Mouse (Mus musculus) testis, adult 2 months (tissue): ENCODE measurements around the gene Olfr348. TPM values are rescaled to one million over a fixed set of nuclear protein-coding genes. Genes with fewer than 3 reads are reported as not detected.

Experiments used
- H3K27ac ChIP-seq: fragments of 200-500 bp; 2 replicates; pipeline ENCODE4 v1.5.1; 2012; ENCODE audit warnings: low read depth, low read length; ENCODE audit not compliant: control insufficient read depth, insufficient read depth
- H3K27me3 ChIP-seq: fragments of 200-500 bp; 2 replicates; pipeline ENCODE4 v1.6.1; 2012; ENCODE audit warnings: mild to moderate bottlenecking, low read length, moderate library complexity; ENCODE audit not compliant: control insufficient read depth, insufficient read depth
- H3K36me3 ChIP-seq: fragments of 200-500 bp; 2 replicates; pipeline ENCODE4 v1.6.1; 2012; ENCODE audit warnings: mild to moderate bottlenecking, low read length; ENCODE audit not compliant: control insufficient read depth, insufficient read depth
- H3K4me1 ChIP-seq: fragments of 200-500 bp; 2 replicates; pipeline ENCODE4 v1.6.1; 2012; ENCODE audit warnings: low read length; ENCODE audit not compliant: control insufficient read depth, insufficient read depth
- H3K4me3 ChIP-seq: fragments of 200-500 bp; 2 replicates; pipeline ENCODE4 v1.5.1; 2012; ENCODE audit warnings: low read depth, mild to moderate bottlenecking, low read length, moderate library complexity, mixed read lengths; ENCODE audit not compliant: control insufficient read depth
- CTCF ChIP-seq: fragments of 200-500 bp; IDR thresholded peaks from 2 replicates; pipeline ENCODE4 v1.5.1; 2012; ENCODE audit warnings: low read depth, mild to moderate bottlenecking, inconsistent platforms, low read length, moderate library complexity; ENCODE audit not compliant: control insufficient read depth, insufficient read depth, insufficient replicate concordance
- POLR2A ChIP-seq: fragments of 200-500 bp; IDR thresholded peaks from 2 replicates; pipeline ENCODE4 v1.6.1; 2012; ENCODE audit warnings: low read depth, mild to moderate bottlenecking, inconsistent platforms, low read length, moderate library complexity; ENCODE audit not compliant: control insufficient read depth
- polyA plus RNA-seq: library from polyadenylated mRNA; depleted of rRNA; stranded (reverse); fragments of >200 nt; gene quantifications from 2 replicates; pipeline ENCODE4 v1.2.3, GENCODE M21; 2012; rRNA removed

Gene Olfr348
- not detected in 2 replicates for polyA plus RNA-seq

GRCm38 (mm10) chr2:36783976-36784375 lies at the start of gene Olfr348:
Gene Olfr348, plus strand, starts transcription at chr2:36784276.
- H3K36me3 ChIP-seq, result no peaks in the 10 kb centered on the region
- TF ChIP-seq CTCF (no peak), POLR2A (no peak)
- H3K4me3 ChIP-seq, result no peak within 1 kb of the TSS
- H3K27me3 ChIP-seq, result no peaks in the 10 kb centered on the region
- H3K27ac ChIP-seq, result no peak within 1 kb of the TSS
- H3K4me1 ChIP-seq, result no peaks in the 10 kb centered on the region

- H3K27ac ChIP-seq, result no peak overlapping the region
- H3K27me3 ChIP-seq, result no peaks in the 10 kb centered on the region
- no peaks in the 10 kb centered on the region for H3K4me1 ChIP-seq
- TF ChIP-seq CTCF (no peak), POLR2A (no peak)
- no peak overlapping the region for H3K4me3 ChIP-seq
- H3K36me3 ChIP-seq, result no peaks in the 10 kb centered on the region
Observed at GRCm38 (mm10) chr2:36736226-36736625, 47.9 kb upstream of the Olfr348 start.

- Histone ChIP-seq H3K4me3 (no peak within 1 kb of the TSS), H3K36me3 (no peaks in the 10 kb centered on the region), H3K27ac (no peak within 1 kb of the TSS), H3K4me1 (no peaks in the 10 kb centered on the region), H3K27me3 (no peaks in the 10 kb centered on the region)
- TF ChIP-seq POLR2A, result no peak
- TF ChIP-seq CTCF, result no peak
Observed at GRCm38 (mm10) chr2:36790238-36790637, 6.2 kb downstream of the Olfr348 start, which contains the start of gene Olfr50. Gene Olfr50, plus strand, starts transcription at chr2:36790538.

DNA sequence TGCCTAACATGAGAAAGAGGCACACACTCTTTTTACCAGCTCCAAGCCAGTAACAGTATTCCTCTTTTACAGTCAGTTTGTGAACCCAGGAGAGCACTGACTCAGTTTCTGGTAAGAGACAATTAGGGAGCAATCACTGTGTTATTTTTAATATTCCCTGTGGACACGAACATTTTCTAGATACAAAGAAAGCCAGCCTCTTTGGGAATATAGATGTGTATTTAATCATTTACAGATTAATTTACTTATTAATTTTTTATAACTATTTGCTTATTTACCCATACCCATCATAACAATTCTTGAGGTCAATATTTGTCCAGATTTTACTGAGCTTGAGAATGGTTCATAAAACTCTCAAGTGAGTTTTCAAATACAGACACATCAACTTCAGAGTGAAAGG lies 32.9 kb downstream of the Olfr348 start, which contains the start of gene Olfr3:
TSS of gene Olfr3 (minus strand) at position 101 of the 400 bp plus-strand sequence.
- H3K27me3 ChIP-seq, result no peaks in the 10 kb centered on the region
- no peaks in the 10 kb centered on the region for H3K36me3 ChIP-seq
- H3K4me3 ChIP-seq, result no peak within 1 kb of the TSS
- no peaks in the 10 kb centered on the region for H3K4me1 ChIP-seq
- H3K27ac ChIP-seq, result no peak within 1 kb of the TSS
- no peak for TF ChIP-seq POLR2A
- no peak for TF ChIP-seq CTCF

Other genes starting within 250 kb of the Olfr348 start
- gene Olfr344, start 217.6 kb upstream of the Olfr348 start, polyA plus RNA-seq, result not detected in 2 replicates
- not detected in 2 replicates for gene Olfr345, start 144.2 kb upstream of the Olfr348 start, polyA plus RNA-seq
- not detected in 2 replicates for gene Olfr346, start 98.5 kb upstream of the Olfr348 start, polyA plus RNA-seq
- not detected in 2 replicates for gene Olfr347, start 52.4 kb upstream of the Olfr348 start, polyA plus RNA-seq
- not detected in 2 replicates for gene Olfr50, start 6.3 kb downstream of the Olfr348 start, polyA plus RNA-seq
- not detected in 2 replicates for gene Olfr3, start 32.8 kb downstream of the Olfr348 start, polyA plus RNA-seq
- not detected in 2 replicates for gene Olfr350, start 62.0 kb downstream of the Olfr348 start, polyA plus RNA-seq
- gene Olfr351, start 78.4 kb downstream of the Olfr348 start, polyA plus RNA-seq, result not detected in 2 replicates
- gene Olfr352, start 84.2 kb downstream of the Olfr348 start, polyA plus RNA-seq, result not detected in 2 replicates
- not detected in 2 replicates for gene Olfr353, start 108.7 kb downstream of the Olfr348 start, polyA plus RNA-seq
- gene Olfr354, start 121.4 kb downstream of the Olfr348 start, polyA plus RNA-seq, result not detected in 2 replicates
- gene Olfr355, start 144.6 kb downstream of the Olfr348 start, polyA plus RNA-seq, result not detected in 2 replicates
- gene Olfr356, start 152.8 kb downstream of the Olfr348 start, polyA plus RNA-seq, result not detected in 2 replicates
- 0.59 and 0.62 TPM in 2 replicates for gene Olfr357, start 209.6 kb downstream of the Olfr348 start, polyA plus RNA-seq
- gene Olfr358, start 225.1 kb downstream of the Olfr348 start, polyA plus RNA-seq, result not detected in 2 replicates